Mouse (Mus musculus): ENCODE measurements around the gene Olfr272. TPM values are rescaled to one million over a fixed set of nuclear protein-coding genes. Genes with fewer than 3 reads are reported as not detected.

The Olfr272 gene
- polyA plus RNA-seq, 1 experiment from 2014 or later: not detected

Other genes with a start within 250 kb of the Olfr272 start
- gene Olfr275, start 104.6 kb downstream of the Olfr272 start, polyA plus RNA-seq (2015; fragmentation: Nextera tagmentation; extraction: Ambion mirVana): not detected in 2 replicates
- gene Olfr273, start 59.9 kb downstream of the Olfr272 start, polyA plus RNA-seq (2015; fragmentation: Nextera tagmentation; extraction: Ambion mirVana): not detected in 2 replicates
- gene Olfr270, start 45.4 kb upstream of the Olfr272 start, polyA plus RNA-seq (2015; fragmentation: Nextera tagmentation; extraction: Ambion mirVana): not detected in 2 replicates
- not detected in 2 replicates for gene Nipsnap3a, start 70.1 kb upstream of the Olfr272 start, polyA plus RNA-seq (2015; fragmentation: Nextera tagmentation; extraction: Ambion mirVana)
- gene Nipsnap3b, start 92.7 kb upstream of the Olfr272 start, polyA plus RNA-seq (2015; fragmentation: Nextera tagmentation; extraction: Ambion mirVana): 132 and 137 TPM in 2 replicates
- gene Abca1, start 240.7 kb upstream of the Olfr272 start, polyA plus RNA-seq (2015; fragmentation: Nextera tagmentation; extraction: Ambion mirVana): 3.3 and 3.4 TPM in 2 replicates

Data from intestine, embryonic 15.5 days (tissue).